Mouse (Mus musculus): Measurements from ENCODE around the gene Siae.

Siae gene

GRCm38 (mm10) chr9:37569231-37569835 is 13.8 kb downstream of the Siae start:
- DNase-seq (ENCODE audit: low read depth, low spot score) = no peak

GRCm38 (mm10) chr9:37572204-37572876 is 16.8 kb downstream of the Siae start:
- no peak for DNase-seq (ENCODE audit: low read depth, low spot score)

- peak; percentile 87 for DNase-seq (ENCODE audit: low read depth, low spot score)
These were observed 21.0 kb downstream of the Siae start for GRCm38 (mm10) chr9:37576436-37576930.

- no peak for DNase-seq (ENCODE audit: low read depth, low spot score)
These were observed 28.1 kb downstream of the Siae start for GRCm38 (mm10) chr9:37583594-37583993.

GRCm38 (mm10) chr9:37586718-37587117 is 31.2 kb downstream of the Siae start:
- DNase-seq (ENCODE audit: low read depth, low spot score) = no peak

GRCm38 (mm10) chr9:37590381-37590780 is 34.9 kb downstream of the Siae start:
- DNase-seq (ENCODE audit: low read depth, low spot score) = no peak

GRCm38 (mm10) chr9:37592025-37592424 is 36.5 kb downstream of the Siae start:
- no peak for DNase-seq (ENCODE audit: low read depth, low spot score)

GRCm38 (mm10) chr9:37592633-37593032 is 37.1 kb downstream of the Siae start:
- DNase-seq (ENCODE audit: low read depth, low spot score) = no peak

GRCm38 (mm10) chr9:37593690-37594089 is 38.2 kb downstream of the Siae start:
- DNase-seq (ENCODE audit: low read depth, low spot score) = peak; percentile 64

- DNase-seq (ENCODE audit: low read depth, low spot score) = no peak
These were observed 40.1 kb downstream of the Siae start for GRCm38 (mm10) chr9:37595570-37595969.

GRCm38 (mm10) chr9:37598637-37599036 is 43.1 kb downstream of the Siae start:
- no peak for DNase-seq (ENCODE audit: low read depth, low spot score)

- no peak for DNase-seq (ENCODE audit: low read depth, low spot score)
These were observed 45.2 kb downstream of the Siae start for GRCm38 (mm10) chr9:37600538-37601205.

- no peak for DNase-seq (ENCODE audit: low read depth, low spot score)
These were observed 49.6 kb downstream of the Siae start for GRCm38 (mm10) chr9:37605089-37605488.

GRCm38 (mm10) chr9:37609558-37609957 is 54.1 kb downstream of the Siae start:
- no peak for DNase-seq (ENCODE audit: low read depth, low spot score)

GRCm38 (mm10) chr9:37613182-37613910 is 57.8 kb downstream of the Siae start, which contains the start of gene Spa17:
Spa17 (minus strand) TSS chr9:37613722.
- peak; percentile 95 for DNase-seq (ENCODE audit: low read depth, low spot score)

GRCm38 (mm10) chr9:37613911-37614280 is 58.4 kb downstream of the Siae start:
- DNase-seq (ENCODE audit: low read depth, low spot score) = no peak

- no peak for DNase-seq (ENCODE audit: low read depth, low spot score)
These were observed 58.8 kb downstream of the Siae start for GRCm38 (mm10) chr9:37614316-37614715.

- DNase-seq (ENCODE audit: low read depth, low spot score) = peak; percentile 79
These were observed 59.7 kb downstream of the Siae start for GRCm38 (mm10) chr9:37615220-37615619.

GRCm38 (mm10) chr9:37616770-37617169 is 61.3 kb downstream of the Siae start:
- DNase-seq (ENCODE audit: low read depth, low spot score) = peak; percentile 69

- DNase-seq (ENCODE audit: low read depth, low spot score) = peak; percentile 95
These were observed 65.8 kb downstream of the Siae start for GRCm38 (mm10) chr9:37621290-37621689.

GRCm38 (mm10) chr9:37623981-37624380 is 68.5 kb downstream of the Siae start:
- peak; percentile 48 for DNase-seq (ENCODE audit: low read depth, low spot score)

GRCm38 (mm10) chr9:37624502-37624901 is 69.0 kb downstream of the Siae start:
- DNase-seq (ENCODE audit: low read depth, low spot score) = peak; percentile 46
